Mouse (Mus musculus) stomach, postnatal 0 days (tissue): ENCODE data around the gene Cdh16.

ENCODE experiments used
- CTCF ChIP-seq: IDR thresholded peaks from 2 replicates; pipeline ENCODE4 v1.5.1; 2016; ENCODE audit warnings: antibody characterized with exemption, low read depth, mild to moderate bottlenecking, moderate library complexity
- EP300 ChIP-seq: optimal IDR thresholded peaks from 2 replicates; pipeline ENCODE3; 2016; ENCODE audit warnings: antibody characterized with exemption

- TF ChIP-seq CTCF (no peak), EP300 (no peak)
These were observed 16.0 kb upstream of the Cdh16 start for GRCm38 (mm10) chr8:104640241-104640640.
